Mouse (Mus musculus) heart, embryonic 11.5 days (tissue): ENCODE data around the gene Gm6793. TPM values are rescaled to one million over a fixed set of nuclear protein-coding genes. Genes with fewer than 3 reads are reported as not detected.

Experiments
- ATAC-seq: fragments of 200-750 bp; cut with Nextera tagmentation; replicated peaks from 2 replicates; pipeline ENCODE4 v1.8.0; 2017; ENCODE audit warnings: moderate library complexity; ENCODE audit not compliant: insufficient number of reproducible peaks, low FRiP score, low TSS enrichment
- H3K27ac ChIP-seq: fragments of 300-500 bp; sonication (generic); 2 replicates; pipeline ENCODE4 v1.5.1; 2014; ENCODE audit warnings: mild to moderate bottlenecking, low read depth, low read length
- H3K27me3 ChIP-seq: fragments of 300-500 bp; sonication (generic); 2 replicates; pipeline ENCODE4 v1.6.1; 2014; ENCODE audit warnings: mild to moderate bottlenecking, low read length, mixed read lengths; ENCODE audit not compliant: control insufficient read depth, insufficient read depth
- H3K36me3 ChIP-seq: fragments of 300-500 bp; sonication (generic); 2 replicates; pipeline ENCODE4 v1.6.1; 2014; ENCODE audit warnings: mild to moderate bottlenecking, low read length, moderate library complexity, mixed read lengths; ENCODE audit not compliant: control insufficient read depth, insufficient read depth
- H3K4me1 ChIP-seq: fragments of 300-500 bp; sonication (generic); 2 replicates; pipeline ENCODE4 v1.6.1; 2014; ENCODE audit warnings: low read length; ENCODE audit not compliant: control insufficient read depth, insufficient read depth
- H3K4me2 ChIP-seq: fragments of 300-500 bp; sonication (generic); 2 replicates; pipeline ENCODE4 v1.6.1; 2014; ENCODE audit warnings: mild to moderate bottlenecking, moderate library complexity
- H3K4me3 ChIP-seq: fragments of 300-500 bp; sonication (generic); 2 replicates; pipeline ENCODE4 v1.5.1; 2014; ENCODE audit warnings: low read depth, low read length
- H3K9ac ChIP-seq: fragments of 300-500 bp; sonication (generic); 2 replicates; pipeline ENCODE4 v1.6.1; 2014; ENCODE audit warnings: mild to moderate bottlenecking, low read depth, low read length, moderate library complexity
- H3K9me3 ChIP-seq: fragments of 300-500 bp; sonication (generic); replicated peaks from 2 replicates; pipeline ENCODE4 v1.6.1; 2016; ENCODE audit warnings: low read length; ENCODE audit not compliant: control insufficient read depth
- WGBS: fragments of 180-500 bp; shearing (Covaris S2); extraction: QIAGEN DNeasy Blood & Tissue Kit; methylation state at CpG from one replicate; pipeline ENCODE4 v1.1.7; 2014; ENCODE audit not compliant: insufficient replicate concordance; 5-methylcytosine and 5-hydroxymethylcytosine counted together
- polyA plus RNA-seq: library from polyadenylated mRNA; unstranded; fragments of >200 nt; fragmentation: Nextera tagmentation; extraction: Ambion mirVana; gene quantifications from 2 replicates; pipeline ENCODE4 v1.2.1, GENCODE M21; 2014

Gm6793 gene
- 0.37 TPM in 1 of 2 replicates, not detected in the other for polyA plus RNA-seq

DNA sequence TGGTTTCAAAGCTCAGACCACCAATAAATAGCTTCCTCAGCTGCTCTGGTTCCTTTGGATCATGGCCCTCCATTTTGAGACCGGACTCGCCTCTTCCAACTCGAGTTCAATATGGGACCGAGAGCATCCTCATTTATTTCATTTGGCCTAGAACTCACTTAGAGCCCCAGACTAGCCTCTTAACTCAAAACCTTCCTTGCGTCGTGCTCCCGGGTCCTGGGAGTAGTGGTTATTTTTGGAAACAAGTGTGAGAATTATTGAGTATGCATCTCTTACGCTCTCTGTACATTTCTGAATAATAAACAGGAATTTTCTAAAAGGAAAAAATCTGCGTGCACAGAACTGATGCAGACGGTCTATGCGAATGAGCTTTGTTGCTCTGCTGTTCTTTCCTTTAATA, at the start of gene Gm6793:
Gm6793 (minus strand) TSS at position 101 of the 400 bp plus-strand sequence.
- Histone ChIP-seq H3K4me3 (no peak within 1 kb of the TSS), H3K4me1 (peaks cover 16% of the 10 kb centered on the region), H3K9me3 (no peaks in the 10 kb centered on the region), H3K27me3 (no peaks in the 10 kb centered on the region), H3K27ac (no peak within 1 kb of the TSS), H3K4me2 (no peak within 1 kb of the TSS), H3K9ac (no peak within 1 kb of the TSS), H3K36me3 (peaks cover 7% of the 10 kb centered on the region)
- no peak for ATAC-seq
- WGBS, result 89% methylated on average over 11 of the region's 11 CpGs

GRCm38 (mm10) chr8:112061372-112061771, 46.5 kb upstream of the Gm6793 start:
- no peak for ATAC-seq
- Histone ChIP-seq H3K27ac (no peak overlapping the region), H3K4me1 (no peaks in the 10 kb centered on the region), H3K9me3 (no peaks in the 10 kb centered on the region), H3K9ac (no peak overlapping the region), H3K27me3 (no peaks in the 10 kb centered on the region), H3K4me3 (no peak overlapping the region), H3K36me3 (no peaks in the 10 kb centered on the region), H3K4me2 (no peak overlapping the region)
- WGBS, result 36% methylated on average over 4 of the region's 4 CpGs

DNA sequence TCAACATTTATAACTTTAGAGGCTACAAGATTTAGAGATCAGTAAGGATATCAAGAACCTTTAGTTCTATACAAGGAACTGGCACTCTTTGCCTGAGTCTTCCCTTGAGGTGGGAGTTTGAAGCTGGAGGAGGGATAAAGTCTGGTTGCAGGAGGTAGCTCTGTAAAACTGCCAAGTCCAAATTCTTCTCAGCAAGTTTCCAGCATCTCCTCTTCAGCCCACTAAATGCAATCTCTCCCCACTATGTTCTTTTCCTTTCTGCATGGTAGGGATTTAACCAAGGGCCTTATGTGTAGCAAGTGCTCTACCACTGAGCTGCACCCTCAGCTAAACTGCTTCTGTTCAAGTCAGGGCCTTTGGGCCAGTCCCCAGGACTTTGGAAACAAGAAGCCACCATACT, 39.6 kb upstream of the Gm6793 start:
- Histone ChIP-seq H3K4me1 (no peaks in the 10 kb centered on the region), H3K4me3 (no peak overlapping the region), H3K27me3 (no peaks in the 10 kb centered on the region), H3K9me3 (no peaks in the 10 kb centered on the region), H3K9ac (no peak overlapping the region), H3K27ac (no peak overlapping the region), H3K36me3 (no peaks in the 10 kb centered on the region), H3K4me2 (no peak overlapping the region)
- ATAC-seq, result no peak

- no peak overlapping the region for H3K27ac ChIP-seq
- no peak overlapping the region for H3K4me3 ChIP-seq
- no peaks in the 10 kb centered on the region for H3K36me3 ChIP-seq
- no peaks in the 10 kb centered on the region for H3K27me3 ChIP-seq
- WGBS, result 62% methylated on average over 9 of the region's 9 CpGs
- H3K4me2 ChIP-seq, result no peak overlapping the region
- no peak overlapping the region for H3K9ac ChIP-seq
- no peaks in the 10 kb centered on the region for H3K4me1 ChIP-seq
- ATAC-seq, result no peak
- no peaks in the 10 kb centered on the region for H3K9me3 ChIP-seq
These were observed 36.7 kb upstream of the Gm6793 start for GRCm38 (mm10) chr8:112051537-112051936.

- 71% methylated on average over 6 of the region's 6 CpGs for WGBS
These were observed 35.1 kb upstream of the Gm6793 start for GRCm38 (mm10) chr8:112049984-112050383.

GRCm38 (mm10) chr8:112048293-112048692, 33.5 kb upstream of the Gm6793 start:
- Histone ChIP-seq H3K9me3 (no peaks in the 10 kb centered on the region), H3K27me3 (no peaks in the 10 kb centered on the region), H3K4me2 (no peak overlapping the region), H3K9ac (no peak overlapping the region), H3K36me3 (no peaks in the 10 kb centered on the region), H3K4me3 (no peak overlapping the region), H3K4me1 (no peaks in the 10 kb centered on the region), H3K27ac (no peak overlapping the region)
- ATAC-seq, result no peak
- WGBS, result 75% methylated on average over 6 of the region's 6 CpGs

More at GRCm38 (mm10) chr8:112049984-112050383, 35.1 kb upstream of the Gm6793 start:
- no peaks in the 10 kb centered on the region for H3K4me1 ChIP-seq
- H3K9me3 ChIP-seq, result no peaks in the 10 kb centered on the region
- H3K4me2 ChIP-seq, result no peak overlapping the region
- ATAC-seq, result no peak
- no peaks in the 10 kb centered on the region for H3K36me3 ChIP-seq
- no peaks in the 10 kb centered on the region for H3K27me3 ChIP-seq
- H3K4me3 ChIP-seq, result no peak overlapping the region
- H3K9ac ChIP-seq, result no peak overlapping the region
- H3K27ac ChIP-seq, result no peak overlapping the region

DNA sequence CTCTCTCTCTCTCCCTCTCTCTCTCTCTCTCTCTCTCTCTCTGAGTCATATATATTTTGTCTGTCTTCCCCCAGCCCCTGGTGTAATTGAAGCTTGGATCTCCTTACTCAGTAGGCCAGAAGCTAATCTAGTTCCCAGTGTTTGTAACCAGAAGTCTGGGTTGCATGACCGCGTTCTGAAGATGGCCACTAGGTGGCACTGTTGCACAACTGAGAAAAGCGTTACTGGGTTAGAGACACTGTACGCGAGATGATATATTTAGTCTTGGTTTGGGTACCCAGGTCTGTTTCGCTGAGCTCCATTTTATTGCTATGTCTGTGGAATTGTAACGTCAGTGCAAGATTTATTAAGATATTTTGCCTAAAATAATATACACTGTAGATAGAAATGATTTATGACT, 31.1 kb upstream of the Gm6793 start:
- Histone ChIP-seq H3K4me3 (no peak overlapping the region), H3K27ac (no peak overlapping the region), H3K4me2 (no peak overlapping the region), H3K9me3 (no peaks in the 10 kb centered on the region), H3K27me3 (no peaks in the 10 kb centered on the region), H3K4me1 (no peaks in the 10 kb centered on the region), H3K36me3 (no peaks in the 10 kb centered on the region), H3K9ac (no peak overlapping the region)
- no peak; the same call in 1 of the 2 replicates for ATAC-seq
- WGBS, result 5% methylated on average over 7 of the region's 7 CpGs

DNA sequence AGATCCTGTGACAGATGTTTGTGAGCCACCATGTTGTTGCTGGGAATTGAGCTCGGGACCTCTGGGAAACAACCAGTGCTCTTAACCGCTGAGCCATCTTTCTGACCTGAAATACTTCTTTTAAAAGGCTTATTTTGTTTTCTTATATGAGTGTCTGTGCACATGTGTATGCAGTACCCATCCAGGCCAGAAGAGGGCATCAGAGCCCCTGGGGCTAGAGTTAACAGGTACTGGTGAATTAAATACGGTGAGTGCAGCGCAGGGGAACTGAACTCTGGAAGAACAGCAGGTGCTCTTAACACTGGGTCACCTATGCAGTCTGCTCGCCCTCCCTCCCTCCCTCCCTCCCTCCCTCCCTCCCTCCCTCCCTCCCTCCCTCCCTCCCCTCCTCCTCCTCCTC, 30.3 kb upstream of the Gm6793 start:
- no peak overlapping the region for H3K4me3 ChIP-seq
- H3K4me2 ChIP-seq, result no peak overlapping the region
- no peaks in the 10 kb centered on the region for H3K27me3 ChIP-seq
- no peaks in the 10 kb centered on the region for H3K36me3 ChIP-seq
- H3K9ac ChIP-seq, result no peak overlapping the region
- H3K27ac ChIP-seq, result no peak overlapping the region
- WGBS, result 79% methylated on average over 5 of the region's 5 CpGs
- no peaks in the 10 kb centered on the region for H3K9me3 ChIP-seq
- no peaks in the 10 kb centered on the region for H3K4me1 ChIP-seq
- ATAC-seq, result no peak

DNA sequence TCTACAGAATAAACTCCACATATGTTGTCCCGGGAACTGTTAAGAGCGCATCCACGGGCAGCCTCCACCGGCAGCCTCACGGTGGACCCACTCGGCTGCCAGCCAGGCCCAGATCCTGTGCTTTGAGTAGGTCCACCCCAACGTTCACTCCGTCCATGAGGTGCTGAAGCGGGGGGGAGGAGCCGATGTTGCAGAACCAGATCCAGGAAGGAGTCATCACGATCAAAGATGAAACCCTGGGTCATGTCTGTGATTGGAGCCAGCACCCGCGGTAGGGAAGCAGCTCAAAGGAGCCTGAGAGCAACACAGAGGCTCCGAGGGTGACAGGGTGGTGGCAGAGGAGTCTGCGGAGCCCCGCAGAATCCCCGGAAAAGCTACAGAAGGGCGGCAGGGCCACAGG, 22.7 kb upstream of the Gm6793 start:
- Histone ChIP-seq H3K27ac (no peak overlapping the region), H3K27me3 (no peaks in the 10 kb centered on the region), H3K9ac (no peak overlapping the region), H3K4me1 (no peaks in the 10 kb centered on the region), H3K4me3 (no peak overlapping the region), H3K9me3 (no peaks in the 10 kb centered on the region), H3K36me3 (no peaks in the 10 kb centered on the region), H3K4me2 (no peak overlapping the region)
- WGBS, result 66% methylated on average over 18 of the region's 18 CpGs
- no peak for ATAC-seq
